Mouse (Mus musculus): Measurements from ENCODE around the gene Rpl27a. TPM values are rescaled to one million over a fixed set of nuclear protein-coding genes. Genes with fewer than 3 reads are reported as not detected.

Gene Rpl27a
- polyA plus RNA-seq, 1 experiment = 1,271 TPM

DNA sequence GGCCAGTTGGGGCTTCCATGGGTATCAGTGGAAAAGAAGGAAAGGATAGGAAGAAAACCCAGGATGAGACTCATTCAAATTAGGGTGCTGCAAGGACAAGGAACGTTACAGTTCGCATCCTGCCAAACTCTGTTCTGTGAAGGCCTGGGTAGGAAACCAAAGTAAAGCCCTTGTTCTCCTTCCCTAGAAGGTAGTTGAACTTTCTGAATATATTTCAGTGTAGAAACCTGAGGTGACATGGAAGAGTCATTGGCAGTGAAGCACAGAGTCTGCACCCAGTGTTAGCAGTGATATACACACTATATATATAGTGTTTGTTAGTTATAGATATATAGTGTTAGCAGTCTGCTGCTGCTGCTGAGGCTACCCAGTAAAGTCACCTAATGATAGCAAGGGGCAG lies 4.4 kb downstream of the Rpl27a start:
- H3ac ChIP-seq (ENCODE audit: control insufficient read depth, insufficient read length) = no peak overlapping the region
- TF ChIP-seq CEBPB (IDR thresholded peaks at IDR 0.05; ENCODE audit: insufficient read depth, poor library complexity, severe bottlenecking) (no peak), POLR2A (IDR thresholded peaks at IDR 0.05; ENCODE audit: insufficient read length, low read depth) (no peak), TCF12 (IDR thresholded peaks at IDR 0.05; ENCODE audit: insufficient read depth, poor library complexity, severe bottlenecking) (no peak), MAX (IDR thresholded peaks at IDR 0.05; ENCODE audit: low read depth) (no peak), E2F4 (IDR thresholded peaks at IDR 0.05; ENCODE audit: insufficient read depth) (no peak), REST (IDR thresholded peaks at IDR 0.05; ENCODE audit: insufficient read depth, insufficient read length) (no peak), USF1 (IDR thresholded peaks at IDR 0.05; ENCODE audit: low read depth) (no peak), MYOD1 (IDR thresholded peaks at IDR 0.05; ENCODE audit: control insufficient read depth in 1 of 3, insufficient read length in 2 of 3, low read depth in 2 of 3) (no peak), TCF3 (IDR thresholded peaks at IDR 0.05; ENCODE audit: insufficient read length, low read depth) (no peak), MYOG (IDR thresholded peaks at IDR 0.05; ENCODE audit: control insufficient read depth in 1 of 3, insufficient read depth in 1 of 3, insufficient read length in 2 of 3, low read depth in 2 of 3) (no peak), POLR2AphosphoS2 (IDR thresholded peaks at IDR 0.05; ENCODE audit: insufficient read length, low read depth) (no peak), SRF (IDR thresholded peaks at IDR 0.05; ENCODE audit: control insufficient read depth, insufficient read length, low read depth) (no peak)
- H3K4me3 ChIP-seq = no peak overlapping the region
- H3K79me2 ChIP-seq (ENCODE audit: control insufficient read depth, insufficient read depth) = peaks cover 30% of the 10 kb centered on the region
- peaks cover 55% of the 10 kb centered on the region for H3K36me3 ChIP-seq (ENCODE audit: control insufficient read depth, insufficient read depth)
- H3K27me3 ChIP-seq (ENCODE audit: control insufficient read depth, insufficient read depth, insufficient read length) = no peaks in the 10 kb centered on the region
- H3K4me2 ChIP-seq (ENCODE audit: low read depth) = no peak overlapping the region

GRCm38 (mm10) chr7:109523741-109524441 lies 4.9 kb downstream of the Rpl27a start:
- Histone ChIP-seq H3ac (ENCODE audit: control insufficient read depth, insufficient read length) (no peak overlapping the region), H3K36me3 (ENCODE audit: control insufficient read depth, insufficient read depth) (peaks cover 55% of the 10 kb centered on the region), H3K4me3 (no peak overlapping the region), H3K27me3 (ENCODE audit: control insufficient read depth, insufficient read depth, insufficient read length) (no peaks in the 10 kb centered on the region), H3K79me2 (ENCODE audit: control insufficient read depth, insufficient read depth) (peaks cover 30% of the 10 kb centered on the region), H3K4me2 (ENCODE audit: low read depth) (no peak overlapping the region)
- no peak for TF ChIP-seq USF1 (IDR thresholded peaks at IDR 0.05; ENCODE audit: low read depth)
- TF ChIP-seq CEBPB (IDR thresholded peaks at IDR 0.05; ENCODE audit: insufficient read depth, poor library complexity, severe bottlenecking) = no peak
- peak in 2 of 3 experiments; percentile 41 to 49 for TF ChIP-seq MYOD1 (IDR thresholded peaks at IDR 0.05; ENCODE audit: control insufficient read depth in 1 of 3, insufficient read length in 2 of 3, low read depth in 2 of 3)
- TF ChIP-seq POLR2AphosphoS2 (IDR thresholded peaks at IDR 0.05; ENCODE audit: insufficient read length, low read depth) = peak; percentile 53
- TF ChIP-seq SRF (IDR thresholded peaks at IDR 0.05; ENCODE audit: control insufficient read depth, insufficient read length, low read depth) = no peak
- TF ChIP-seq POLR2A (IDR thresholded peaks at IDR 0.05; ENCODE audit: insufficient read length, low read depth) = peak; percentile 45
- peak in 1 of 3 experiments; percentile 40 for TF ChIP-seq MYOG (IDR thresholded peaks at IDR 0.05; ENCODE audit: control insufficient read depth in 1 of 3, insufficient read depth in 1 of 3, insufficient read length in 2 of 3, low read depth in 2 of 3)

DNA sequence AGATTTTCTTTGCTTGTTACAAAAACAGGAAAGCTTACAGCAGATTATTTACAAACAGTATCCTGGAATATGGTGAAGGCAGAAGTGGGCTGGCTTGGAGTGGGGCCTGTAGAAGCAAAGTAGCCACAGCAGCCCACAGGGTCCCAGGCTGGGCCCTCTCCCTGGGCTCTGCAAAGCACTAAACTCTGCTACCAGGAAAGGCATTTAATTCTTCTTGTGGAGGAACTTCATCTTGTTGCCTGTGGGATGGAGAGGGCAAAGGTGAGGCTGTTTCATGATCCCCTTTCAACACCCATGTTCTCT lies 5.4 kb downstream of the Rpl27a start:
- H3K4me3 ChIP-seq = no peak overlapping the region
- TF ChIP-seq MAX (IDR thresholded peaks at IDR 0.05; ENCODE audit: low read depth) (no peak), MYOD1 (IDR thresholded peaks at IDR 0.05; ENCODE audit: control insufficient read depth in 1 of 3, insufficient read length in 2 of 3, low read depth in 2 of 3) (no peak), SRF (IDR thresholded peaks at IDR 0.05; ENCODE audit: control insufficient read depth, insufficient read length, low read depth) (no peak), E2F4 (IDR thresholded peaks at IDR 0.05; ENCODE audit: insufficient read depth) (no peak), CEBPB (IDR thresholded peaks at IDR 0.05; ENCODE audit: insufficient read depth, poor library complexity, severe bottlenecking) (no peak), TCF3 (IDR thresholded peaks at IDR 0.05; ENCODE audit: insufficient read length, low read depth) (no peak), POLR2AphosphoS2 (IDR thresholded peaks at IDR 0.05; ENCODE audit: insufficient read length, low read depth) (no peak), POLR2A (IDR thresholded peaks at IDR 0.05; ENCODE audit: insufficient read length, low read depth) (no peak), REST (IDR thresholded peaks at IDR 0.05; ENCODE audit: insufficient read depth, insufficient read length) (no peak), MYOG (IDR thresholded peaks at IDR 0.05; ENCODE audit: control insufficient read depth in 1 of 3, insufficient read depth in 1 of 3, insufficient read length in 2 of 3, low read depth in 2 of 3) (no peak), TCF12 (IDR thresholded peaks at IDR 0.05; ENCODE audit: insufficient read depth, poor library complexity, severe bottlenecking) (no peak), USF1 (IDR thresholded peaks at IDR 0.05; ENCODE audit: low read depth) (no peak)
- H3ac ChIP-seq (ENCODE audit: control insufficient read depth, insufficient read length) = no peak overlapping the region
- peaks cover 55% of the 10 kb centered on the region for H3K36me3 ChIP-seq (ENCODE audit: control insufficient read depth, insufficient read depth)
- H3K27me3 ChIP-seq (ENCODE audit: control insufficient read depth, insufficient read depth, insufficient read length) = no peaks in the 10 kb centered on the region
- no peak overlapping the region for H3K4me2 ChIP-seq (ENCODE audit: low read depth)
- H3K79me2 ChIP-seq (ENCODE audit: control insufficient read depth, insufficient read depth) = peaks cover 26% of the 10 kb centered on the region

DNA sequence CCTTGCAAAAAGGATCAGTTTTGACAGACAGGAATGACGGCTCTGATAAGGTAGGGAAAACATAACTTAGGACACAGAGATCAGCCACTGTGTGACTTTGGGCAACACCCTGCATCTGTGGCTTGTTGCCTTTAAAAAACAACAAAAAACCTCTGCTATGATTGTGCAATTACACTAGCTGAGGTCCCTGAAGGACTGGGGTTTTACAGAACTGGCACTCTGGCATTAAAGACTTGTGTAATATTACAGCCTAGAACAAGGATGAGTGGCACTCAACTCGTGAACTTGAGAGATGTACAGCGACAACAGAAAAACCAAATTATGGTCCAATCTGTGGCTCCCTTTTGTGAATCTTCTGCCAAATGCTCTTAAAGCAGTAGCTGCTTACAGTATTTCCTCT lies 5.8 kb downstream of the Rpl27a start:
- Histone ChIP-seq H3K36me3 (ENCODE audit: control insufficient read depth, insufficient read depth) (peaks cover 55% of the 10 kb centered on the region), H3K4me2 (ENCODE audit: low read depth) (no peak overlapping the region), H3ac (ENCODE audit: control insufficient read depth, insufficient read length) (no peak overlapping the region), H3K4me3 (no peak overlapping the region), H3K27me3 (ENCODE audit: control insufficient read depth, insufficient read depth, insufficient read length) (no peaks in the 10 kb centered on the region), H3K79me2 (ENCODE audit: control insufficient read depth, insufficient read depth) (peaks cover 22% of the 10 kb centered on the region)
- TF ChIP-seq USF1 (IDR thresholded peaks at IDR 0.05; ENCODE audit: low read depth) (no peak), MYOG (IDR thresholded peaks at IDR 0.05; ENCODE audit: control insufficient read depth in 1 of 3, insufficient read depth in 1 of 3, insufficient read length in 2 of 3, low read depth in 2 of 3) (no peak), CEBPB (IDR thresholded peaks at IDR 0.05; ENCODE audit: insufficient read depth, poor library complexity, severe bottlenecking) (peak; percentile 53; the same call in 1 of the 2 replicates)
